Mouse (Mus musculus) intestine, embryonic 15.5 days (tissue): ENCODE results near the gene Zfr. TPM values are rescaled to one million over a fixed set of nuclear protein-coding genes. Genes with fewer than 3 reads are reported as not detected.
"Not testable (repeated sequence)": the region's sequence is repeated elsewhere in the genome, so short reads cannot be mapped to it uniquely, and the experiment has no call there.

Source experiments
- ATAC-seq: fragments of 200-750 bp; cut with Nextera tagmentation; 2 replicates; pipeline ENCODE4 v1.8.0; 2017; ENCODE audit warnings: moderate TSS enrichment, moderate library complexity
- H3K27ac ChIP-seq: fragments of 300-500 bp; sonication (generic); 2 replicates; pipeline ENCODE4 v1.5.1; 2015; ENCODE audit warnings: mild to moderate bottlenecking, inconsistent platforms
- H3K27me3 ChIP-seq: fragments of 300-500 bp; sonication (generic); replicated peaks from 2 replicates; pipeline ENCODE4 v1.6.1; 2015; ENCODE audit warnings: inconsistent platforms
- H3K36me3 ChIP-seq: fragments of 300-500 bp; sonication (generic); 2 replicates; pipeline ENCODE4 v1.6.1; 2015; ENCODE audit warnings: inconsistent platforms
- H3K4me1 ChIP-seq: fragments of 300-500 bp; sonication (generic); replicated peaks from 2 replicates; pipeline ENCODE4 v1.6.1; 2015; ENCODE audit warnings: inconsistent platforms
- H3K4me2 ChIP-seq: fragments of 300-500 bp; sonication (generic); replicated peaks from 2 replicates; pipeline ENCODE4 v1.6.1; 2015; ENCODE audit warnings: mild to moderate bottlenecking, inconsistent platforms
- H3K4me3 ChIP-seq: fragments of 300-500 bp; sonication (generic); replicated peaks from 2 replicates; pipeline ENCODE4 v1.5.1; 2015; ENCODE audit warnings: inconsistent platforms
- H3K9ac ChIP-seq: fragments of 300-500 bp; sonication (generic); 2 replicates; pipeline ENCODE4 v1.6.1; 2015; ENCODE audit warnings: inconsistent platforms
- H3K9me3 ChIP-seq: fragments of 300-500 bp; sonication (generic); 2 replicates; pipeline ENCODE4 v1.6.1; 2016; ENCODE audit warnings: inconsistent platforms
- WGBS: fragments of 180-500 bp; shearing (Covaris S2); methylation state at CpG from one replicate; pipeline ENCODE4 v1.1.7; 2015; 5-methylcytosine and 5-hydroxymethylcytosine counted together
- polyA plus RNA-seq: library from polyadenylated mRNA; unstranded; fragments of >200 nt; fragmentation: Nextera tagmentation; extraction: Ambion mirVana; gene quantifications from 2 replicates; pipeline ENCODE4 v1.2.1, GENCODE M21; 2015

Zfr gene
- polyA plus RNA-seq, 1 experiment from 2014 or later: 95.4 TPM

DNA sequence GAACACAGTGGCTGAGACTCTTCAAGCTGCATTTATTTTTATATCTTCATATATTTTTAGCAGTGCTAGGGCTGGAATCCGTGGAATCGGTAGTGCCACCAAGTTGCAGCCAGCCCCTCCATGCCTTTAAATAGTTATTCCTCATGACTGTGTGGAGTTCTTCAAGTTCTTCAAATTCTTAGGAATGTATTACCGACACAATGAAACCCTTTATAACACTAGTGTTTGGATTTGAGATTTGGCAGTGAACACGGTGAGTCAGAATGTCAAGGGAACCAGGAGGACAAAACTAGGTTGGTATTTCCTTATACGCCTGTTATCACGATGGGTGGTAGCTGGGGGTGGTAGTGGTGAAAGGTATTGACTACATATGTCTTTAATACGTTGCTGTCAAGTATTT, 6.4 kb upstream of the Zfr start:
- 55% methylated on average over 7 of the region's 7 CpGs for WGBS

GRCm38 (mm10) chr15:12113411-12113810, 4.2 kb upstream of the Zfr start:
- Histone ChIP-seq H3K27me3 (no peaks in the 10 kb centered on the region), H3K4me3 (no peak overlapping the region), H3K4me2 (no peak overlapping the region), H3K36me3 (no peaks in the 10 kb centered on the region), H3K9ac (no peak overlapping the region), H3K9me3 (no peaks in the 10 kb centered on the region), H3K4me1 (0 out of 2 replicates have a peak, but pooled peaks cover 5% of the 10 kb centered on the region), H3K27ac (no peak overlapping the region)
- no peak for ATAC-seq
- WGBS: 82% methylated on average over 2 of the region's 2 CpGs

More for the DNA sequence above, 6.4 kb upstream of the Zfr start:
- H3K4me3 ChIP-seq: no peak overlapping the region
- H3K4me1 ChIP-seq: no peaks in the 10 kb centered on the region
- ATAC-seq: no peak
- H3K36me3 ChIP-seq: no peaks in the 10 kb centered on the region
- no peaks in the 10 kb centered on the region for H3K9me3 ChIP-seq
- H3K27me3 ChIP-seq: no peaks in the 10 kb centered on the region
- no peak overlapping the region for H3K4me2 ChIP-seq
- no peak overlapping the region for H3K27ac ChIP-seq
- H3K9ac ChIP-seq: no peak overlapping the region

DNA sequence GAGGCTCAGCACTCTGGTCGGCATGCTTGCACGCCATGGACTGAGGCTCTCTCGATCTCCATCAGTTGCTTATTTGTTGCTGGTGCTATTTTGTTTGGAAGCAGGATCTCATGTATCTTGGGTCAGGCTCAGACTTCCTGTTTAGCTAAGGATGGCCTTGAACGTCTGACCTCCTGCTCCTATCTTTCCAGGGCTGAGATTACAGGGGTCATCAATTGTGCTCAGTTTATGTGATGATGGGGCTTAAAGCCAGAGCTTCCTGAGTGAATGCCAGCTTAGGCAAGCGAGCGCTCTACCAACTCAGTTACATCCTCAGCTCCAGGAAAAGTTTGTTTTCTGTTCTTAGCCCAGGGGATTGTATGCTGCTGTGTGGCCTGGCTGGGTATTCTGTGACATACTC, 3.1 kb upstream of the Zfr start:
- no peak overlapping the region for H3K4me3 ChIP-seq
- no peaks in the 10 kb centered on the region for H3K9me3 ChIP-seq
- H3K4me1 ChIP-seq: 0 out of 2 replicates have a peak, but pooled peaks cover 7% of the 10 kb centered on the region
- H3K36me3 ChIP-seq: no peaks in the 10 kb centered on the region
- no peak overlapping the region for H3K27ac ChIP-seq
- H3K9ac ChIP-seq: no peak overlapping the region
- 44% methylated on average over 6 of the region's 6 CpGs for WGBS
- no peak overlapping the region for H3K4me2 ChIP-seq
- no peak for ATAC-seq
- no peaks in the 10 kb centered on the region for H3K27me3 ChIP-seq

DNA sequence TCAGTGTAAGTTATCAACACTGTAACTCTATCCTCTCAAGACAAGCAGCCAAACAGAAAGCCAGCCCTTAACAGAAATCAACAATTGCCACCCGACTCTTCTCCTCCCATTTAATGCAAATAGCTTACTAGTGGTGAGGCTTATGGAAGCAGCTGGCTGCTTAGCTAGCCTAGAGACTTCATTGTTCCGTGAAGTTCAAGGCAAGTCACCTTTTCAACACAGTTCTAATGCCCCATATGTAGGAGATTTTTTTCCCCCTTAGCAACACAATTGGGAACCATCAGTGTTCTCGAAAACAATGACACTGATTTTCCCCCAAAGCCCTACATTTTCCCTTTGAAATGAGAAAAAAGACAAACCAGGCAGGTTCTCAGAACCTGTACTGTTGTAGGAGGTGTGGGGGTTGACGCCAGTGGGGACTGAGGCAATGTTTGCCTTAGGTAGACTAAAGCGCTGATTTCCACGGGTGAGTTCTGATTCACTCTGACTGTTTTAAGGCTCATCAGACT, 1.9 kb upstream of the Zfr start:
- no peak overlapping the region for H3K27ac ChIP-seq
- no peak overlapping the region for H3K4me2 ChIP-seq
- no peak for ATAC-seq
- H3K9ac ChIP-seq: no peak overlapping the region
- no peaks in the 10 kb centered on the region for H3K9me3 ChIP-seq
- H3K36me3 ChIP-seq: no peaks in the 10 kb centered on the region
- no peak overlapping the region for H3K4me3 ChIP-seq
- 43% methylated on average over 6 of the region's 6 CpGs for WGBS
- no peaks in the 10 kb centered on the region for H3K27me3 ChIP-seq
- H3K4me1 ChIP-seq: 0 out of 2 replicates have a peak, but pooled peaks cover 7% of the 10 kb centered on the region

DNA sequence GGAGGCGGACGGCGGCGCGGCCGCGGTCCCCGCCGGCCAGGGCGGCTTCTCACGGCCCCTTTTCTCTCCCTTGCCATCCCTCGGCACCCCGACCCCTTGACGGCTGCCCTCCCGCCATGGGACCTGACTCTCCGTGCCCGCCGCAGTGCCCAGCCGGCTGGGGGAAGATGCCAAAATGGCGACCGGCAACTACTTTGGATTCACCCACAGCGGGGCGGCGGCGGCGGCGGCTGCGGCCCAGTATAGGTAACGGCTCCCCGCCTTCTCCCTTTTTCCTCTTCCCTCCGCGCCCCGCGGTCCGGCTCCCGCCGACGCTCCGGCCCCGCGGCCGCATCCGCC, 431 bp downstream of the Zfr start:
- Histone ChIP-seq H3K27ac (peak overlapping the region; percentile 94), H3K4me1 (0 out of 2 replicates have a peak, but pooled peaks cover 10% of the 10 kb centered on the region), H3K9me3 (no peaks in the 10 kb centered on the region), H3K9ac (peak overlapping the region; percentile 97), H3K36me3 (no peaks in the 10 kb centered on the region), H3K27me3 (no peaks in the 10 kb centered on the region), H3K4me3 (peak overlapping the region; percentile 95), H3K4me2 (peak overlapping the region; percentile 75)
- peak; percentile 51 for ATAC-seq
- 0% methylated on average over 12 of the region's 43 CpGs for WGBS

- Histone ChIP-seq H3K27ac (peak overlapping the region; percentile 94), H3K27me3 (no peaks in the 10 kb centered on the region), H3K4me2 (peak overlapping the region; percentile 75), H3K4me1 (0 out of 2 replicates have a peak, but pooled peaks cover 10% of the 10 kb centered on the region), H3K36me3 (no peaks in the 10 kb centered on the region), H3K9me3 (no peaks in the 10 kb centered on the region), H3K4me3 (peak overlapping the region; percentile 95), H3K9ac (peak overlapping the region; percentile 97)
- WGBS: 0% methylated on average over 47 of the region's 61 CpGs
- ATAC-seq: peak; percentile 70
Measured at GRCm38 (mm10) chr15:12118432-12119128, 949 bp downstream of the Zfr start.

GRCm38 (mm10) chr15:12119129-12119466, 1.5 kb downstream of the Zfr start:
- no peaks in the 10 kb centered on the region for H3K36me3 ChIP-seq
- peak overlapping the region; percentile 75 for H3K4me2 ChIP-seq
- peak overlapping the region; percentile 95 for H3K4me3 ChIP-seq
- peak overlapping the region; percentile 94; the same call in 1 of the 2 replicates for H3K27ac ChIP-seq
- no peak for ATAC-seq
- H3K9ac ChIP-seq: peak overlapping the region; percentile 97
- H3K9me3 ChIP-seq: no peaks in the 10 kb centered on the region
- no peaks in the 10 kb centered on the region for H3K27me3 ChIP-seq
- 0 out of 2 replicates have a peak, but pooled peaks cover 10% of the 10 kb centered on the region for H3K4me1 ChIP-seq
- WGBS: 5% methylated on average over 7 of the region's 7 CpGs

DNA sequence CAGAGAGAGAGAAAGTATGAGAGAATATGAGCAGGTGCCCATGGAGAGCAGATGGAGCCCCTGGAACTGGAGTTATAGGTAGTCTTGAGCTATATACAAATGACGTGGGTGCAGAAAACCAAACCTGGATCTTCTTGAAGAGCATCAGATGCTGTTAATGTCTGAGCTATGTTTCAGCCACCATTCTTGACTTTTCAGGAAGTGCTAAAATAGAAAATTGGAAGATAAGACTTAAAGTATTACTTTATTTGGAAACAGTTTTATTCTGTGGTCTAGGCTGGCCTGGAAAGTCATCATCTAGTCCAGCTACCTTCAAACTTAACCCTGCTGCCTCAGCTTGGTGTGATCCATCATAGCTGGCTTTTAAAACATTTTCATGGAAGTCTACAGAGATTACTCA, 7.3 kb downstream of the Zfr start:
- ATAC-seq: no peak
- Histone ChIP-seq H3K4me2 (no peak overlapping the region), H3K9me3 (no peaks in the 10 kb centered on the region), H3K36me3 (no peaks in the 10 kb centered on the region), H3K9ac (no peak overlapping the region), H3K4me3 (no peak overlapping the region), H3K27ac (no peak overlapping the region), H3K27me3 (no peaks in the 10 kb centered on the region), H3K4me1 (0 out of 2 replicates have a peak, but pooled peaks cover 2% of the 10 kb centered on the region)
- 71% methylated on average over 1 of the region's 1 CpGs for WGBS

DNA sequence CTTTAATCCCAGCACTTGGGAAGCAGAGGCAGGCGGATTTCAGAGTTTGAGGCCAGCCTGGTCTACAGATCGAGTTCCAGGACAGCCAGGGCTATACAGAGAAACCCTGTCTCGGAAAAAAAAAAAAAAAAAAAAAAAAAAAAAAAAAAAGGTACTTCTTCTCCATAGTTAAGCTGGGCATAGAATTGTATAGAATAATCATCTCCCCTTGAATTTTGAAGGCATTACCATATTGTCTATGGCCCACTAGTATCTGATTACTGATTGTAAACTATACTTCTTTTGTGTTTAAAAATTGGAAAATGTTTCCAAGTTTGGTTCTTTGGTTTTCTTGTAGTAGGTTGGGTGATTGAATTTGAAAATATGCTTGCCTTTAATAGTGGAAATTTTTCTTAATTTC, 13.2 kb downstream of the Zfr start:
- H3K36me3 ChIP-seq, H3K4me1 ChIP-seq, H3K27ac ChIP-seq, H3K4me3 ChIP-seq, ATAC-seq, H3K27me3 ChIP-seq, H3K9me3 ChIP-seq, H3K4me2 ChIP-seq, H3K9ac ChIP-seq: not testable (repeated sequence)
- WGBS: 98% methylated on average over 3 of the region's 3 CpGs

DNA sequence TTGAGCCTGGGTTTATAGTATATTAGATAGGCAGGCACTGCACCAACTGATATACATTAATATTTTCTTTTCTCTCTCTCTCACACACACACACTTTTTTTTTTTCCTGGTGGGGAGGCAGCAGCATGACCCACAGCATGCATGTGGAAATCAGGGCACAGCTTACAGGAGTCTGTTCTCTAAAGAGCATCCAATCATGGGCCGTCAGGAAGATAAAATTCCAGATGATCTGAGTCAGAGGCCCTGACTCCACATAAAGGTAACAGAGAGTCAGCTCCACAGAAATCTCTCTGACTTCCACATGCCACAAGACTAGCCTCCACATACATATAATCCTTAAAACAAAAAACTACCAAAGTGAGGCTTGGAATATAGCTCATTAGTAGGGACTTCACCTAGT, 16.9 kb downstream of the Zfr start:
- H3K27me3 ChIP-seq: no peaks in the 10 kb centered on the region
- H3K9ac ChIP-seq: no peak overlapping the region
- no peaks in the 10 kb centered on the region for H3K9me3 ChIP-seq
- H3K36me3 ChIP-seq: peaks cover 7% of the 10 kb centered on the region
- no peak overlapping the region for H3K27ac ChIP-seq
- H3K4me1 ChIP-seq: no peaks in the 10 kb centered on the region
- 57% methylated on average over 1 of the region's 1 CpGs for WGBS
- no peak for ATAC-seq
- no peak overlapping the region for H3K4me2 ChIP-seq
- no peak overlapping the region for H3K4me3 ChIP-seq

GRCm38 (mm10) chr15:12135368-12135767, 17.7 kb downstream of the Zfr start:
- no peak overlapping the region for H3K4me3 ChIP-seq
- no peak overlapping the region for H3K27ac ChIP-seq
- no peaks in the 10 kb centered on the region for H3K4me1 ChIP-seq
- H3K27me3 ChIP-seq: no peaks in the 10 kb centered on the region
- no peak overlapping the region for H3K9ac ChIP-seq
- no peaks in the 10 kb centered on the region for H3K9me3 ChIP-seq
- peaks cover 9% of the 10 kb centered on the region for H3K36me3 ChIP-seq
- peak; percentile 66; the same call in 1 of the 2 replicates for ATAC-seq
- 41% methylated on average over 3 of the region's 3 CpGs for WGBS
- no peak overlapping the region for H3K4me2 ChIP-seq

DNA sequence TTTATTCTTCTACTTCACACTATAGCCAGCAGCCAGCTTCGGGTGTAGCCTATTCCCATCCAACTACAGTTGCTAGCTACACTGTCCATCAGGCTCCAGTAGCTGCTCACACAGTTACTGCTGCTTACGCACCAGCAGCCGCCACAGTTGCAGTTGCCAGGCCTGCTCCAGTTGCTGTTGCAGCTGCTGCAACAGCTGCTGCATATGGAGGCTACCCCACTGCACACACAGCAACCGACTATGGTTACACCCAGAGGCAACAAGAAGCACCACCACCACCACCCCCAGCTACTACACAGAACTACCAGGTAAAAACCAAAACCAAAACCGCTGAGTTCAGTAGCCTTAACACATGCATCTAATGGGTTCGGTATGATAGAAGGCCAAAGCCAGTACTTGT, 18.7 kb downstream of the Zfr start:
- Histone ChIP-seq H3K27me3 (no peaks in the 10 kb centered on the region), H3K9ac (no peak overlapping the region), H3K27ac (no peak overlapping the region), H3K4me1 (no peaks in the 10 kb centered on the region), H3K4me2 (no peak overlapping the region), H3K36me3 (peaks cover 14% of the 10 kb centered on the region), H3K4me3 (no peak overlapping the region), H3K9me3 (no peaks in the 10 kb centered on the region)
- ATAC-seq: no peak
- WGBS: 83% methylated on average over 6 of the region's 6 CpGs
